Mouse (Mus musculus) neural tube, embryonic 12.5 days (tissue): ENCODE data around the gene She. TPM values are rescaled to one million over a fixed set of nuclear protein-coding genes. Genes with fewer than 3 reads are reported as not detected.
A peak's percentile ranks its signal among the peaks of the same experiment; 100 is the strongest.

Experiments
- ATAC-seq: fragments of 200-750 bp; cut with Nextera tagmentation; 2 replicates; pipeline ENCODE4 v1.8.0; 2017; ENCODE audit warnings: low read depth, mild to moderate bottlenecking, moderate TSS enrichment, moderate library complexity; ENCODE audit not compliant: low FRiP score
- H3K27ac ChIP-seq: fragments of 300-500 bp; sonication (generic); 2 replicates; pipeline ENCODE4 v1.5.1; 2016
- H3K27me3 ChIP-seq: fragments of 300-500 bp; sonication (generic); replicated peaks from 2 replicates; pipeline ENCODE4 v1.6.1; 2016; ENCODE audit warnings: mild to moderate bottlenecking
- H3K36me3 ChIP-seq: fragments of 300-500 bp; sonication (generic); 2 replicates; pipeline ENCODE4 v1.6.1; 2016; ENCODE audit warnings: mild to moderate bottlenecking
- H3K4me1 ChIP-seq: fragments of 300-500 bp; sonication (generic); 2 replicates; pipeline ENCODE4 v1.6.1; 2016
- H3K4me2 ChIP-seq: fragments of 300-500 bp; sonication (generic); replicated peaks from 2 replicates; pipeline ENCODE4 v1.6.1; 2016; ENCODE audit warnings: mild to moderate bottlenecking
- H3K4me3 ChIP-seq: fragments of 300-500 bp; sonication (generic); 2 replicates; pipeline ENCODE4 v1.5.1; 2016
- H3K9ac ChIP-seq: fragments of 300-500 bp; sonication (generic); 2 replicates; pipeline ENCODE4 v1.6.1; 2016; ENCODE audit warnings: mild to moderate bottlenecking
- H3K9me3 ChIP-seq: fragments of 300-500 bp; sonication (generic); 2 replicates; pipeline ENCODE4 v1.6.1; 2016; ENCODE audit warnings: mild to moderate bottlenecking
- WGBS: fragments of 180-500 bp; shearing (Covaris S2); methylation state at CpG from one replicate; pipeline ENCODE4 v1.1.7; 2016; 5-methylcytosine and 5-hydroxymethylcytosine counted together
- polyA plus RNA-seq: library from polyadenylated mRNA; unstranded; fragments of >200 nt; fragmentation: Nextera tagmentation; extraction: Ambion mirVana; gene quantifications from 2 replicates; pipeline ENCODE4 v1.2.1, GENCODE M21; 2016

She gene
- polyA plus RNA-seq, 1 experiment from 2014 or later, result 4.2 TPM

- ATAC-seq, result peak; percentile 53; the same call in 1 of the 2 replicates
These were observed 36.5 kb downstream of the She start for GRCm38 (mm10) chr3:89867651-89868050.

GRCm38 (mm10) chr3:89868357-89868756 is 37.2 kb downstream of the She start:
- 0 out of 2 replicates have a peak, but pooled peaks cover 6% of the 10 kb centered on the region for H3K9me3 ChIP-seq
- peaks cover 20% of the 10 kb centered on the region for H3K4me1 ChIP-seq
- no peak overlapping the region for H3K27ac ChIP-seq
- no peaks in the 10 kb centered on the region for H3K36me3 ChIP-seq
- no peak overlapping the region for H3K9ac ChIP-seq
- H3K27me3 ChIP-seq, result no peaks in the 10 kb centered on the region
- H3K4me2 ChIP-seq, result no peak overlapping the region
- H3K4me3 ChIP-seq, result no peak overlapping the region
- WGBS, result 24% methylated on average over 7 of the region's 7 CpGs
- ATAC-seq, result peak; percentile 56; the same call in 1 of the 2 replicates

More at GRCm38 (mm10) chr3:89867651-89868050, 36.5 kb downstream of the She start:
- no peak overlapping the region for H3K4me2 ChIP-seq
- H3K27ac ChIP-seq, result no peak overlapping the region
- no peaks in the 10 kb centered on the region for H3K36me3 ChIP-seq
- 67% methylated on average over 4 of the region's 4 CpGs for WGBS
- H3K4me1 ChIP-seq, result peaks cover 20% of the 10 kb centered on the region
- no peak overlapping the region for H3K9ac ChIP-seq
- H3K27me3 ChIP-seq, result no peaks in the 10 kb centered on the region
- H3K4me3 ChIP-seq, result no peak overlapping the region
- 0 out of 2 replicates have a peak, but pooled peaks cover 2% of the 10 kb centered on the region for H3K9me3 ChIP-seq

- H3K27ac ChIP-seq, result no peak overlapping the region
- WGBS, result 58% methylated on average over 9 of the region's 9 CpGs
- no peak overlapping the region for H3K4me2 ChIP-seq
- ATAC-seq, result no peak
- H3K4me1 ChIP-seq, result peaks cover 20% of the 10 kb centered on the region
- H3K4me3 ChIP-seq, result no peak overlapping the region
- 0 out of 2 replicates have a peak, but pooled peaks cover 6% of the 10 kb centered on the region for H3K9me3 ChIP-seq
- no peaks in the 10 kb centered on the region for H3K36me3 ChIP-seq
- no peak overlapping the region for H3K9ac ChIP-seq
- H3K27me3 ChIP-seq, result no peaks in the 10 kb centered on the region
These were observed 37.8 kb downstream of the She start for GRCm38 (mm10) chr3:89868956-89869355.

- Histone ChIP-seq H3K36me3 (no peaks in the 10 kb centered on the region), H3K4me3 (no peak overlapping the region), H3K27ac (no peak overlapping the region), H3K9ac (no peak overlapping the region), H3K9me3 (0 out of 2 replicates have a peak, but pooled peaks cover 6% of the 10 kb centered on the region), H3K4me1 (peaks cover 20% of the 10 kb centered on the region), H3K4me2 (no peak overlapping the region), H3K27me3 (no peaks in the 10 kb centered on the region)
- no peak for ATAC-seq
- 68% methylated on average over 9 of the region's 9 CpGs for WGBS
These were observed 38.4 kb downstream of the She start for GRCm38 (mm10) chr3:89869556-89869955.

- no peak overlapping the region for H3K4me3 ChIP-seq
These were observed 39.5 kb downstream of the She start for GRCm38 (mm10) chr3:89870472-89871271.

GRCm38 (mm10) chr3:89871339-89871914 is 40.3 kb downstream of the She start:
- ATAC-seq, result no peak
- Histone ChIP-seq H3K36me3 (no peaks in the 10 kb centered on the region), H3K4me1 (peaks cover 14% of the 10 kb centered on the region; the same call in 1 of the 2 replicates), H3K4me2 (no peak overlapping the region), H3K9me3 (0 out of 2 replicates have a peak, but pooled peaks cover 6% of the 10 kb centered on the region), H3K9ac (no peak overlapping the region), H3K27ac (no peak overlapping the region), H3K4me3 (no peak overlapping the region), H3K27me3 (no peaks in the 10 kb centered on the region)
- 72% methylated on average over 8 of the region's 8 CpGs for WGBS

More at GRCm38 (mm10) chr3:89870472-89871271, 39.5 kb downstream of the She start:
- no peaks in the 10 kb centered on the region for H3K27me3 ChIP-seq
- H3K4me2 ChIP-seq, result no peak overlapping the region
- H3K27ac ChIP-seq, result no peak overlapping the region
- WGBS, result 80% methylated on average over 22 of the region's 22 CpGs
- no peaks in the 10 kb centered on the region for H3K36me3 ChIP-seq
- ATAC-seq, result no peak
- peaks cover 14% of the 10 kb centered on the region; the same call in 1 of the 2 replicates for H3K4me1 ChIP-seq
- 0 out of 2 replicates have a peak, but pooled peaks cover 6% of the 10 kb centered on the region for H3K9me3 ChIP-seq
- no peak overlapping the region for H3K9ac ChIP-seq

GRCm38 (mm10) chr3:89872209-89872608 is 41.0 kb downstream of the She start:
- no peaks in the 10 kb centered on the region for H3K27me3 ChIP-seq
- 94% methylated on average over 7 of the region's 7 CpGs for WGBS

GRCm38 (mm10) chr3:89872684-89873083 is 41.5 kb downstream of the She start:
- Histone ChIP-seq H3K4me1 (peaks cover 13% of the 10 kb centered on the region; the same call in 1 of the 2 replicates), H3K27me3 (no peaks in the 10 kb centered on the region), H3K9me3 (0 out of 2 replicates have a peak, but pooled peaks cover 6% of the 10 kb centered on the region), H3K4me2 (no peak overlapping the region), H3K27ac (no peak overlapping the region), H3K36me3 (no peaks in the 10 kb centered on the region), H3K9ac (no peak overlapping the region), H3K4me3 (no peak overlapping the region)
- WGBS, result 90% methylated on average over 6 of the region's 6 CpGs
- ATAC-seq, result no peak

More at GRCm38 (mm10) chr3:89872209-89872608, 41.0 kb downstream of the She start:
- H3K4me1 ChIP-seq, result peaks cover 14% of the 10 kb centered on the region; the same call in 1 of the 2 replicates
- no peak overlapping the region for H3K4me3 ChIP-seq
- no peak overlapping the region for H3K4me2 ChIP-seq
- no peaks in the 10 kb centered on the region for H3K36me3 ChIP-seq
- no peak overlapping the region for H3K9ac ChIP-seq
- H3K27ac ChIP-seq, result no peak overlapping the region
- no peak for ATAC-seq
- 0 out of 2 replicates have a peak, but pooled peaks cover 6% of the 10 kb centered on the region for H3K9me3 ChIP-seq

GRCm38 (mm10) chr3:89874076-89874475 is 42.9 kb downstream of the She start:
- no peak overlapping the region for H3K27ac ChIP-seq
- H3K4me1 ChIP-seq, result 0 out of 2 replicates have a peak, but pooled peaks cover under 1% of the 10 kb centered on the region
- H3K36me3 ChIP-seq, result no peaks in the 10 kb centered on the region
- no peaks in the 10 kb centered on the region for H3K27me3 ChIP-seq
- no peak for ATAC-seq
- H3K4me2 ChIP-seq, result no peak overlapping the region
- WGBS, result 92% methylated on average over 5 of the region's 5 CpGs
- no peak overlapping the region for H3K9ac ChIP-seq
- H3K4me3 ChIP-seq, result no peak overlapping the region
- 0 out of 2 replicates have a peak, but pooled peaks cover 6% of the 10 kb centered on the region for H3K9me3 ChIP-seq

- ATAC-seq, result no peak
- no peaks in the 10 kb centered on the region for H3K4me1 ChIP-seq
- WGBS, result 86% methylated on average over 9 of the region's 9 CpGs
- H3K27me3 ChIP-seq, result no peaks in the 10 kb centered on the region
- H3K4me3 ChIP-seq, result no peak overlapping the region
- no peaks in the 10 kb centered on the region for H3K36me3 ChIP-seq
- no peak overlapping the region for H3K27ac ChIP-seq
- 0 out of 2 replicates have a peak, but pooled peaks cover 6% of the 10 kb centered on the region for H3K9me3 ChIP-seq
- H3K9ac ChIP-seq, result no peak overlapping the region
- H3K4me2 ChIP-seq, result no peak overlapping the region
These were observed 43.9 kb downstream of the She start for GRCm38 (mm10) chr3:89875021-89875420.

- H3K36me3 ChIP-seq, result no peaks in the 10 kb centered on the region
- no peak overlapping the region for H3K9ac ChIP-seq
- H3K9me3 ChIP-seq, result 0 out of 2 replicates have a peak, but pooled peaks cover 6% of the 10 kb centered on the region
- no peaks in the 10 kb centered on the region for H3K27me3 ChIP-seq
- H3K27ac ChIP-seq, result no peak overlapping the region
- ATAC-seq, result no peak
- WGBS, result 85% methylated on average over 8 of the region's 8 CpGs
- no peak overlapping the region for H3K4me2 ChIP-seq
- H3K4me3 ChIP-seq, result no peak overlapping the region
- no peaks in the 10 kb centered on the region for H3K4me1 ChIP-seq
These were observed 44.6 kb downstream of the She start for GRCm38 (mm10) chr3:89875781-89876180.

GRCm38 (mm10) chr3:89876469-89876868 is 45.3 kb downstream of the She start:
- Histone ChIP-seq H3K4me2 (no peak overlapping the region), H3K27me3 (no peaks in the 10 kb centered on the region), H3K27ac (no peak overlapping the region), H3K9me3 (0 out of 2 replicates have a peak, but pooled peaks cover 6% of the 10 kb centered on the region), H3K9ac (no peak overlapping the region), H3K4me1 (no peaks in the 10 kb centered on the region), H3K4me3 (no peak overlapping the region), H3K36me3 (no peaks in the 10 kb centered on the region)
- ATAC-seq, result no peak
- 83% methylated on average over 4 of the region's 4 CpGs for WGBS
